Mouse (Mus musculus): ENCODE results near the gene Oas1f.

DNA sequence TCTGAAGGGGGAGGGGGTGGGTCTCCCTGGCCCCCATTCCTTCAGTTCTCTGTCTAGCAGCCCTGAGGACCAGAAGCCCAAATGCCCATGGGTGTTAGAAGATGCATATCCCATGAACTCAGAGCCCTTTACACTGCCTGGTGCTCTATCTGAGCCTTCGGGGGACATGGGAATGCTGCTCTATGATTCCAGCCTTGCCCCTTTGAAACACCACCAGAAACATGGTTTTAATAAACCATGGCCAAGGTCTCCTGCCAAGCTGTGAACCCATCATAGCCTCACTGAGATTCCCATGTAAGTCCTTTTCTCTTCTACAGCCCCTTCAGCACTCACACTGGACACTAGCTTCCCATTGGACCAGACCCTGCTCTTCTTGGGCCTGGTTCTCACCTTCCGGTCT is 42.9 kb downstream of the Oas1f start:
- TF ChIP-seq CTCF (IDR thresholded peaks at IDR 0.05; ENCODE audit: low read depth) (no peak), EP300 (IDR thresholded peaks at IDR 0.05; ENCODE audit: low read depth) (no peak)
